Mouse (Mus musculus): ENCODE results near the gene Vmn1r5.
A peak's percentile ranks its signal among the peaks of the same experiment; 100 is the strongest.

- no peak for TF ChIP-seq CTCF (conservative IDR thresholded peaks at IDR 0.05; ENCODE audit: insufficient read depth, insufficient read length, low read depth, low read length)
- peak; percentile 24 for TF ChIP-seq POLR2A (IDR thresholded peaks at IDR 0.05; ENCODE audit: low read depth, low read length)
Measured at GRCm38 (mm10) chr6:56923726-56924707, 46.1 kb upstream of the Vmn1r5 start, which contains the start of the genes Nt5c3 and Vmn1r4.
